Mouse (Mus musculus): ENCODE data around the gene S100a11.
"Not testable (repeated sequence)": the region's sequence is repeated elsewhere in the genome, so short reads cannot be mapped to it uniquely, and the experiment has no call there.

Gene S100a11

GRCm38 (mm10) chr3:93520330-93521193, at the start of gene S100a11:
TSS of gene S100a11 (plus strand) at chr3:93520488.
- DNase-seq (ENCODE audit: low spot score in 2 of 2): peak; percentile 60 to 65

DNA sequence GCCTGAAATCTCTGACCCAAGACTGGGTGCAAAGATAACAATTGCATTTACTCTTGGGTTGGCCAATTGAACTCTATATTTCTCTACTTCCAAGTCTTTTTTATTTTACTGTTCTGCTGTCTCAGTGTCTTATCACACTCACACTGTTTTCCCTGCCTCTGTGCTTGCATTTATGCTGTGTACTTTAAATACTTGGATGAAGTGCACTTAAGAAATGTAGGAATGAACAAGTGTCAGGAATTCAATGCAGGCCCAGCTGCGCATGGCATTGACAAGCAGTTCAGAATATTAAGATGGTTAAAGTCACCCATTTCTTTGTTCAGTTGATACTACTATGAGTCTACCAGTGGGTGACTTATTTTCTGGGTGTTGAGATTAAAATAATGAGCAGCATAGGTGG, 40.2 kb upstream of the S100a11 start:
- no peak for DNase-seq (ENCODE audit: low spot score in 2 of 2)

DNA sequence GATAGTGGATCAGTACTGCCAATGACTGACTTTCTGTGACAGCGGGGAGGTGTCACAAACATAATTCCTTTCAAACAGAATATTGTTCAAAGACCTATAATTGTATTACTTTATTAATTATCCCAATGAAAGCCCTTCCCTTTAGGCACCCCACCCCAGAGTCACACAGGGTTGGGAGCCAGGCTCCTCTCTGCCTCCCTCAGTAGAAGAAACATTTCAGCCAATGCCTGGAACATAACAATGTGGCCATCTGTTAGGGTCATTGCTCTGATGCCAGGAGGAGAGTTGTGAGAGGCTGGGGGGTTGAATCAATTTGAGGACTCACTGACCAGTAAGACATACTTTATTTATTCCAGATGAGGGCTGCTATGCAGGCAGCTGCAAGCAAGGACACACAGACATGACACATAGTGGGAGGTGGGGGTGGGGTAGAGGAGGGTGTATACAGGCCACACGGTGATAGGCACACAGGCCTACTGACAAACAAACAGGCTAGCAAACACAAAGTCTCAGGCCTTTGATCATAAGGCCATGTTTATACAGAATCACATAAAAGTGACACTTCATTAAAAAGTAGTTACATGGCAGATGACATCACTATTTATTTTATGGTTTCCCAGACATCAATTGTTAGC, 38.2 kb upstream of the S100a11 start:
- no peak for DNase-seq (ENCODE audit: low spot score in 2 of 2)

- DNase-seq (ENCODE audit: low spot score in 2 of 2): no peak
These were observed 34.7 kb upstream of the S100a11 start for GRCm38 (mm10) chr3:93485611-93486010.

DNA sequence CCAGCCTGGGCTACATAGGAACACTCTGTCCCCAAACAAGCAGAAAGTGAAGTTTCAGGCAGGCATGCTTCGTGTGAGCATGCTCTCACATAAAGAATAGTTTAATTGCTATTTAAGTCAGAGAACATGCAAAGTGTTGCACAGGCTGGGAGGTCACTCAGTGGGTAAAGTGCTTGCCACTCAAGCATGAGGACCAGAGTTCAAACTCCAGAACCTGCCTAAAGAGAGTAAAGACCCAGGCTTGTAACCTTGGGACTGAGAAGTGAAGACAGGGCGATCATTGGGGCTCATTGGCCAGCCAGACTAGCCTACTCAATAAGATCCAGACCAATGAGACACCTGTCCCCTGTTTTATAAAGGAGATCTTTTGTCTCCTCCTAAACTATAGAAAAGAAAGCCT, 31.7 kb upstream of the S100a11 start:
- DNase-seq (ENCODE audit: low spot score in 2 of 2): no peak

GRCm38 (mm10) chr3:93492176-93492575, 28.1 kb upstream of the S100a11 start:
- no peak for DNase-seq (ENCODE audit: low spot score in 2 of 2)

- DNase-seq (ENCODE audit: low spot score in 2 of 2): no peak
These were observed 26.3 kb upstream of the S100a11 start for GRCm38 (mm10) chr3:93493992-93494391.

DNA sequence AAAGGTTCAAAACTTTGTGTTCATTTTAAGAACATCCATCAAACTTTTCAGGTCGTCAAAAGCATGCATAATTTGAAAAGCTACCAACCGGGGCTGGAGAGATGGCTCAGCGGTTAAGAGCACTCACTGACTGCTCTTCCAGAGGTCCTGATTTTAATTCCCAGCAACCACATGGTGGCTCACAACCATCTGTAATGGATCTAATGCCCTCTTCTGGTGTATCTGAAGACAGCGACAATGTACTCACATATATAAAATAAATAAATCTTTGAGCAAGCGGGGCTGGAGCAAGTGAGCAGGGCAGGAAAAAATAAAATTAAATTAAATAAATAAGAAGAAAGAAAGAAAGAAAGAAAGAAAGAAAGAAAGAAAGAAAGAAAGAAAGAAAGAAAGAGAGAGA, 25.5 kb upstream of the S100a11 start:
- DNase-seq (ENCODE audit: low spot score in 2 of 2): not testable (repeated sequence)

DNA sequence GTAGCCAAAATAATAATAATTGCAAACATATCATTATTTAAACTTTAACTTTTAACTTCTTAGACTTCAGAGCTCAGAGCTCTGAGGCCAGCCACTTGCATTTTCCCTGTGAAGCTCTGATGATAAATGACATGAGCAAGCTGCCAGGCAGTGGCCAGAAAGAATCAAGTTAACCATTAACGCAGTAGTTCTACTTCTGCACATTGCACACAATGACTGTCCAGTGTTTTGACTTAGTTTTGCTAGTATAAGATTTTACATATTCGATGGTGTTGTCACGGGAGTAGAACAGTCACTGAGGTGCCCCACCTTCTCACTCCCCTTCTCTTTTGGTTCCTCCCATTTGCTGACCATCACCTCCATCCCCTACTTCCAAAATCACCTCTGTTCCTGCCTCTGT, 23.2 kb upstream of the S100a11 start:
- DNase-seq (ENCODE audit: low spot score in 2 of 2): no peak

DNA sequence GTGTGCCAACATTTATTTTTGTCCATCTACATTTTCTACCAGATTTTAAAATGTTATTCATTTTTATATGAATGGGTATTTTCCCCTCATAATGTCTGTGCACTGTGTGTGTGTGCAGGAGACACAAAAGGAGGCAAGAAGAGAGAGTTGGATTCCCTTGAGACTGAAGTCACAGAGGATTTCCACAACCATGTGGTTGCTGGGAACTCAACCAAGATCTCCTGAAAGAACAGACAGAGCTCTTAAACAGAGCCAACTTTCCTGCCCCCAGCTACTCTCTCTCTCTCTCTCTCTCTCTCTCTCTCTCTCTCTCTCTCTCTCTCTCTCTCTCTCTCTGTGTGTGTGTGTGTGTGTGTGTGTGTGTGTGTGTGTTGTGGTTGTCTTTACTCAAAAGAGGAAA, 21.2 kb upstream of the S100a11 start:
- DNase-seq (ENCODE audit: low spot score in 2 of 2): no peak

DNA sequence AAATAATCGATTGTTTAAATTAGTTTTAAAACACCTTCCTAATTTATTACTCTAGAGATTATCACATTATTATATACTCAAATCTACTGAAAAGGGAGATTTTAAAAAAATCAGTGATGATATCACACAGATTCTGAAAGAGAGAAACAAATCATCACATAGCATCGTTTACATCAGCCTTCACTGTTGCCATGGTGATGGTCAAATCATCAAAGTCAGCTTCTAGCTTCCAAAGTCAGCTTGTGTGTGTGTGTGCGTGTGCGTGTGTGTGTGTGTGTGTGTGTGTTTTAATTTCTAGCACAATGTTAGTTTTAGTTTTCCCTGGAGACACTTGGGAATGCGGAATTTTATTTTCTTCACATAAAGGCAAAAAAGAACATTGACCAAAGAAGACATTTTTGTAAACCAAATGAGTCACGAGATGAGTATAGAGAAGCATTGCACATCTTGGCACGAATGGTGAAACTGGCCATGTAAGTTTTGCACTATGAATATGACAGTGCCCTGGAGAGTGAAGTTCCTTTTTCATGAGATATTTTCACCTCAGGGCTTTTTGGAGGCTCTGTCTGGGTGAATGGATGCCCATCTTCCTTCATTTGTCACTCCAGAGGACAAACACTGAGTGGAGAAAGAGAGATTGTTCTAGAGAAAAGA, 15.6 kb upstream of the S100a11 start:
- DNase-seq (ENCODE audit: low spot score in 2 of 2): peak in 1 of 2 experiments; percentile 4

- DNase-seq (ENCODE audit: low spot score in 2 of 2): peak; percentile 47 to 62
These were observed 14.1 kb upstream of the S100a11 start for GRCm38 (mm10) chr3:93505960-93506863.

- DNase-seq (ENCODE audit: low spot score in 2 of 2): peak; percentile 31 to 58
These were observed 13.4 kb upstream of the S100a11 start for GRCm38 (mm10) chr3:93506881-93507325.

GRCm38 (mm10) chr3:93509301-93509700, 11.0 kb upstream of the S100a11 start:
- DNase-seq (ENCODE audit: low spot score in 2 of 2): no peak

GRCm38 (mm10) chr3:93511036-93511435, 9.3 kb upstream of the S100a11 start:
- DNase-seq (ENCODE audit: low spot score in 2 of 2): no peak

GRCm38 (mm10) chr3:93511801-93512200, 8.5 kb upstream of the S100a11 start:
- no peak for DNase-seq (ENCODE audit: low spot score in 2 of 2)

DNA sequence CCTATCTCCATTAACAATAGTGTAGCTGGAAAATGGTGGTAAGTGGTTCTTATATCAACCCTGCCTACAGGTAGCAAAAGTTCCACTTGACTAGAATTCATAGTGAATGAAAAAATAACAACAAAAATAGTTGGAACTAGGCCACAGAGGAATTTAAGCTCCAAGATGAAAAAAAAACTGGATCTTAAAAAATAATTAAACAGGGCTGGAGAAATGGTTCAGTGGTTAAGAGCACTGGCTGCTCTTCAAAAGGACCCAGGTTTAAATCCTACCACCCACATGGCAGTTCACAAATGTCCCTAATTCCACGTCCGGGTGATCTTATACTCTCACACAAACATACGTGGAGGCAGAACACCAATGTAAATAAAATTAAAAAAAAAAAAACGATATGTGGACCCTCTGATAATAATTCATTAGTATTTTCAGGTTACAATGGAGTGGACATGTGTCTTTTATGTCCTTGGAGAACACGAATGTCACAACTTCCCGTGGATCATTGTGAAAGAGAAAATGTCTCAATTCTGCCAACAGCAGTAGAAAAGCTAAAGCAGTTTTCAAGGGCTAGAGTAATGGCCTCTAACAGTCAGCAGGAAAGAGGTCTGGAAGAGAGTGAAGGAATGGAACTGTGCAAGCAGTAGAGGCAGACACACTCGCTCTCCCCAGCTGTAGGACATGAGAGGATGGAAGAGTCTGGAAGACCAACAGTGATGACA, 7.7 kb upstream of the S100a11 start:
- DNase-seq (ENCODE audit: low spot score in 2 of 2): peak in 1 of 2 experiments; percentile 28

GRCm38 (mm10) chr3:93514628-93515027, 5.7 kb upstream of the S100a11 start:
- DNase-seq (ENCODE audit: low spot score in 2 of 2): no peak

- DNase-seq (ENCODE audit: low spot score in 2 of 2): no peak
These were observed 2.9 kb upstream of the S100a11 start for GRCm38 (mm10) chr3:93517343-93517742.

GRCm38 (mm10) chr3:93519856-93520329, 395 bp upstream of the S100a11 start:
- DNase-seq (ENCODE audit: low spot score in 2 of 2): peak in 1 of 2 experiments; percentile 29

All from urinary bladder, postnatal 4 days (tissue).